Mouse (Mus musculus) heart, postnatal 0 days (tissue): ENCODE measurements at regions not wholly inside any gene's neighbourhood (a gene's known extent, or its start where the extent isn't known, plus 50 kb on each side); places are given as distances from the start of the nearest gene placed in this dataset.

ENCODE experiments used
- CTCF ChIP-seq: IDR thresholded peaks from 2 replicates; pipeline ENCODE4 v1.5.1; 2016; ENCODE audit warnings: antibody characterized with exemption, control low read depth, low read depth
- EP300 ChIP-seq: IDR thresholded peaks from 2 replicates; pipeline ENCODE4 v1.6.1; 2016; ENCODE audit warnings: antibody characterized with exemption, low read depth

DNA sequence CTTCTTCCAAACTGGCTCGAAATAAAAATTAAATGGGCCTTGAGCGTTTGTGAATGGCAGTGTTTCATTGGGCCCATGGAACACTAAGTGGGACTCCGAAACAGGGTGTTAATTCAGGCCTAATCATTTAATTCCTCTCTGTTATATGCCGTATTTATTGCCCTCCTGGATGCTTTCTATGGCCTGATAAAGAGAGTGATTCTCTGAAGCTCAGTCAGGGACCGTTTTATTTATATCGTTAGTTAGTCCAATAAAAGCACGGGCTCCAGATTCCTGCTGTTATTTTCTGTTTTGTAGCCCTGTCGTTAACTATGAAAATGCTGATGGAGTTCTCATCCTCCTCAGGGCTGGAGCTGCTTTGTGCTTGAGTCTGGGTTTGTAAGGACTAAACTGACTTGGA is 406.2 kb upstream of the Hnrnpa3 start:
- TF ChIP-seq CTCF (no peak), EP300 (no peak)
